Mouse (Mus musculus): ENCODE data around the gene Igf2bp1. TPM values are rescaled to one million over a fixed set of nuclear protein-coding genes. Genes with fewer than 3 reads are reported as not detected.

Gene Igf2bp1
- polyA plus RNA-seq, 1 experiment from 2014 or later = 39.3 TPM

DNA sequence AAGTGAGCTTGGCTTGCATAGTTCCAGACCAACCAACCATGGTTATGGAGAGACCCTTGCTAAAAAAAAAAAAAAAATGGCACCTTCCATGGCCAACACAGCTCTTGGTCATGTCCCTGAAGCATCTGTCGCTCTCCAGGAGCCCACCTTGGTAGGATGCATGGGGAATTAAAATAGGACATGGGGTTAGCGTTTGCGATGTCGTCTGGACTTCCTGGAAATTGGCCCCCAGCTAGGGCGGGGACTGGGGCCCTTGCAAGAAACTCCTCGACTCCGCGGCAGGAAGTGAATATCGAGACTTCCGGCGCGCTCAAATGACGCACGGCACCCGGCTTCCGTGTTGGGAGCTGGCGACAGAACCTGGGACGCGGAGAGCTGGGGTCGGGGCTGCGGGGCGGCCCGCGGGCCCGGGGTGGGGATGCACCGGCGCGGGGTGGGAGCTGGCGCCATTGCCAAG lies 28.9 kb upstream of the Igf2bp1 start, which contains the start of gene Snf8:
Gene Snf8 (plus strand): TSS at position 290 of the 457 bp plus-strand sequence.
- H3K27me3 ChIP-seq (replicated peaks) = no peaks in the 10 kb centered on the region; the same call in 1 of the 2 replicates
- peaks cover 22% of the 10 kb centered on the region for H3K4me1 ChIP-seq
- WGBS = 0% methylated on average over 29 of the region's 29 CpGs
- H3K9me3 ChIP-seq = peaks cover 3% of the 10 kb centered on the region; the same call in 1 of the 2 replicates
- peak within 1 kb of the TSS; percentile 91 for H3K9ac ChIP-seq
- H3K27ac ChIP-seq (replicated peaks) = peak within 1 kb of the TSS; percentile 61
- peak within 1 kb of the TSS; percentile 95 for H3K4me2 ChIP-seq
- peak; percentile 51 for ATAC-seq (ENCODE audit: extremely low read depth, insufficient number of reproducible peaks, low FRiP score, low TSS enrichment)
- H3K36me3 ChIP-seq = peaks cover 22% of the 10 kb centered on the region
- H3K4me3 ChIP-seq = peak within 1 kb of the TSS; percentile 83

DNA sequence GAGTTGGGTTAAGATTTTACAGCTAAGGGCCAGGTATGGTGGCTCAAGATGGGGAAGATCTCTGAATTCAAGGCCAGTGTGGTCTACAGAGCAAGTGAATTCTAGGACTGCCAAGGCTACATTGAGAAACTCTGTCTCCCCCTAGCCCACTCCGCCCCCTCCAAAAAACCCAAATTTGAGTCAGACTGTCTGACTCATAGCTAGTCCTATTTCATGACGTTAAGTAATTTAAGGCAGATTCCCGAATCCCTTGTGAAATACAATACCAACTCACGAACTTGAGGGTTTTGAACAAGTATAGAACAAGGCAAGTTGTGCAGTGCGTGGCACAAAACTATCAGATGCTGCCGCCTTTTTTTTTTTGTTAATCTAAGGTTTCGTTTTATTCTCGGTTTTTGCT lies 28.4 kb upstream of the Igf2bp1 start:
- H3K36me3 ChIP-seq = peaks cover 17% of the 10 kb centered on the region
- no peaks in the 10 kb centered on the region; the same call in 1 of the 2 replicates for H3K27me3 ChIP-seq (replicated peaks)
- peak overlapping the region; percentile 91 for H3K9ac ChIP-seq
- peak overlapping the region; percentile 95 for H3K4me2 ChIP-seq
- peaks cover 3% of the 10 kb centered on the region; the same call in 1 of the 2 replicates for H3K9me3 ChIP-seq
- WGBS = 40% methylated on average over 8 of the region's 8 CpGs
- H3K4me3 ChIP-seq = peak overlapping the region; percentile 83
- H3K4me1 ChIP-seq = peaks cover 22% of the 10 kb centered on the region
- H3K27ac ChIP-seq (replicated peaks) = peak overlapping the region; percentile 61
- ATAC-seq (ENCODE audit: extremely low read depth, insufficient number of reproducible peaks, low FRiP score, low TSS enrichment) = no peak

DNA sequence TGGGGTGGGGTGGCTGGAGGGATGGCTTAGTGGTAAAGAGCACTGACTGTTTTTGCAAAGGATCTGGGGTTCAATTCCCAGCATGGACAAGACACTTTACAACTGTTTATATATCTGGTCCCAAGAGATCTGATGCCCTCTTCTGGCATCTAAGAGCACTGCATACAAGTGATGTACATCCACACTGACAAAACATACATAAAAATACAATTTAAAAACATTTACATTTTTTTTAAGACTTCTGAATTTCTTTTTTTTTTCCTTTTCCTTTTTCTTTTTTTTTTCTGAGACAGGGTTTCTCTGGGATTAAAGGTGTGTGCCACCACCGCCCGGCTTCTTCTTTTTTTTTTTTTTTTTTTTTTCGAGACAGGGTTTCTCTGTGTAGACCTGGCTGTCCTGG lies 27.5 kb upstream of the Igf2bp1 start:
- WGBS = 66% methylated on average over 2 of the region's 3 CpGs
- no peak for ATAC-seq (ENCODE audit: extremely low read depth, insufficient number of reproducible peaks, low FRiP score, low TSS enrichment)
- no peak overlapping the region for H3K27ac ChIP-seq (replicated peaks)

DNA sequence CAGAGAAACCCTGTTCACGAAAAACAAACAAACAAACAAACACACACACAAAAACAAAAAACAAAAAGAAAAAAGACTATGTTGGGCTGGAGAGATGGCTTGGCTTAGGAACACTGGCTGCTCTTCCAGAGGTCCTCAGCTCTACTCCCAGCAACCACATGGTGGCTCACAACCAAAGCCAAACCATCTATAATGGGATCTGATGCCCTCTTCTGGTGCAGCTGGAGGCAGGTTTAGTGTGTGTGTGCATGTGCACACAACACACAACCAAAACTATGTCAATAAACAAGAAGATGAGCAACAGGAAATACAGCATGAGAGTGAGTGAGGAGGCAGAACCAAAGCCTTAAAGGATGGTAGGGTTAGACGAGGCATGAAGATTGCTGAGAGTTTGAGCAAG lies 26.0 kb upstream of the Igf2bp1 start:
- Histone ChIP-seq H3K9me3 (peaks cover 3% of the 10 kb centered on the region; the same call in 1 of the 2 replicates), H3K27ac (replicated peaks) (no peak overlapping the region), H3K36me3 (no peaks in the 10 kb centered on the region), H3K27me3 (replicated peaks) (no peaks in the 10 kb centered on the region; the same call in 1 of the 2 replicates), H3K4me3 (no peak overlapping the region), H3K9ac (no peak overlapping the region), H3K4me2 (no peak overlapping the region), H3K4me1 (peaks cover 21% of the 10 kb centered on the region)
- WGBS = 81% methylated on average over 2 of the region's 2 CpGs
- ATAC-seq (ENCODE audit: extremely low read depth, insufficient number of reproducible peaks, low FRiP score, low TSS enrichment) = no peak

More for the DNA sequence above, 27.5 kb upstream of the Igf2bp1 start:
- H3K9me3 ChIP-seq = peaks cover 3% of the 10 kb centered on the region; the same call in 1 of the 2 replicates
- no peak overlapping the region for H3K4me2 ChIP-seq
- peaks cover 22% of the 10 kb centered on the region for H3K4me1 ChIP-seq
- no peak overlapping the region for H3K9ac ChIP-seq
- H3K4me3 ChIP-seq = no peak overlapping the region
- H3K36me3 ChIP-seq = peaks cover 9% of the 10 kb centered on the region; the same call in 1 of the 2 replicates
- H3K27me3 ChIP-seq (replicated peaks) = no peaks in the 10 kb centered on the region; the same call in 1 of the 2 replicates

DNA sequence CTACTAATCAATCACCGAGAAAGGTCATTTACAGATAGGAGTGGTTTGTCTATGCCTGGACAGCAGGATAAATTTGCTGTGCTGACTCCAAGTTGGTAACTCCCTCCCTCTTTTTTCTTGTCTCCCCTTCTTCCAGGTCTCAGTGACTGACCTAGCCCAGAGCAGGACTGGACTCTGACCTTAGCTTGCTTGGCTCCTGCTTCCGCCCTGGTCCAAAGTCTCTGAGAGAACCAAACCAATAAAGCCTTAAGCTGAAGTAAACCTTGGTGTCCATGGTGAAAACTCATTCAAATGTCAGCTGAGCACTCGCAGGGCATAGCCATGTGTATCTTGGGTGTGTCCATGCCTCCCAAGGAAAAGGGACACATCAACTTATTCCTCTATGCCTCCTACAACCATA lies 24.8 kb upstream of the Igf2bp1 start:
- H3K4me2 ChIP-seq = no peak overlapping the region
- WGBS = 84% methylated on average over 3 of the region's 3 CpGs
- peaks cover 12% of the 10 kb centered on the region for H3K4me1 ChIP-seq
- ATAC-seq (ENCODE audit: extremely low read depth, insufficient number of reproducible peaks, low FRiP score, low TSS enrichment) = no peak
- no peak overlapping the region for H3K9ac ChIP-seq
- H3K27ac ChIP-seq (replicated peaks) = no peak overlapping the region
- no peaks in the 10 kb centered on the region; the same call in 1 of the 2 replicates for H3K27me3 ChIP-seq (replicated peaks)
- no peak overlapping the region for H3K4me3 ChIP-seq
- H3K36me3 ChIP-seq = no peaks in the 10 kb centered on the region
- peaks cover 3% of the 10 kb centered on the region; the same call in 1 of the 2 replicates for H3K9me3 ChIP-seq

DNA sequence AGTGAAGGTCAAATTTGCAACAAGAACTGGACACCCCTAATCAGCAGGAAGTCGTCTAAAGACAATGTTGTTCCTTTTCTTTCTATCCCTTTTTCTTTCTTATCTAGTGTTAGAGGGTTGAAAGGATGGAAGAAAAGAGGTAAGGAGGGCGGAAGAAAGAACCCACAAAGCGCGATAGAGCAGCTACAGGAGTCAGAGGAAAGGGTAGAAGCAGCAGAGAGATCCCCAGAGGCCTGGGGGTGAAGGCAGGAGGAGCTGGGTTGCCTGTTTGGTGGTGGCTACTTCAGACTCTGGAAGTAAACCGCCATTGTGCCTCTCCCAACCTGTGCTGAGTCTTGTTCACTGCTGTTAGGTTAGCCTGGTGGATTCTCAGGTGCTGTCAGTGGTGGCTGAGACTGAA lies 22.4 kb upstream of the Igf2bp1 start:
- Histone ChIP-seq H3K9ac (no peak overlapping the region), H3K27ac (replicated peaks) (no peak overlapping the region), H3K27me3 (replicated peaks) (no peaks in the 10 kb centered on the region; the same call in none of the 2 replicates), H3K4me2 (no peak overlapping the region), H3K9me3 (peaks cover 3% of the 10 kb centered on the region; the same call in 1 of the 2 replicates), H3K4me3 (no peak overlapping the region), H3K4me1 (no peaks in the 10 kb centered on the region), H3K36me3 (no peaks in the 10 kb centered on the region)
- WGBS = 36% methylated on average over 5 of the region's 5 CpGs
- no peak for ATAC-seq (ENCODE audit: extremely low read depth, insufficient number of reproducible peaks, low FRiP score, low TSS enrichment)

DNA sequence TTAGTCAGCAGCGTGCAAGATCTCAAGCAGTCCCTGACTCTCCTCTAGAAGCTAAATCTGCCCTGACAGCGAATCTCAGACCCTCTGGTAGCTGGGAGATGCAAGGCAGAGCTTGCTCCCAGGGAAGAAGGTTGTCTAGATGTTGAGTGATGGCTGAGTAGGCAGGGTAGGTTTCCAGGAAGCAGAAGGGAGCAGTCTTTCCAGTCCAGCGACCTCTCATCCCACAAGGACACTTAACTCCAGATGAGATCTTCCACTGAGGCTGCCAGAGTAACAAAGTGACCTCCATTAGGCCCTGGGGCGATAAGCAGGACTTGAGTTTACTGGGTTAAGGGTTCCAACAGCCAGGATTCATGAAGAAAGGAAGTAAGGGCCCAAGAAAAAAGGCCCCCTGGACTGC lies 14.9 kb upstream of the Igf2bp1 start:
- no peak for ATAC-seq (ENCODE audit: extremely low read depth, insufficient number of reproducible peaks, low FRiP score, low TSS enrichment)
- Histone ChIP-seq H3K4me1 (peaks cover 13% of the 10 kb centered on the region), H3K27me3 (replicated peaks) (no peaks in the 10 kb centered on the region; the same call in 1 of the 2 replicates), H3K4me2 (no peak overlapping the region), H3K9me3 (no peaks in the 10 kb centered on the region), H3K27ac (replicated peaks) (no peak overlapping the region), H3K4me3 (no peak overlapping the region), H3K9ac (no peak overlapping the region), H3K36me3 (no peaks in the 10 kb centered on the region)
- 38% methylated on average over 4 of the region's 4 CpGs for WGBS

DNA sequence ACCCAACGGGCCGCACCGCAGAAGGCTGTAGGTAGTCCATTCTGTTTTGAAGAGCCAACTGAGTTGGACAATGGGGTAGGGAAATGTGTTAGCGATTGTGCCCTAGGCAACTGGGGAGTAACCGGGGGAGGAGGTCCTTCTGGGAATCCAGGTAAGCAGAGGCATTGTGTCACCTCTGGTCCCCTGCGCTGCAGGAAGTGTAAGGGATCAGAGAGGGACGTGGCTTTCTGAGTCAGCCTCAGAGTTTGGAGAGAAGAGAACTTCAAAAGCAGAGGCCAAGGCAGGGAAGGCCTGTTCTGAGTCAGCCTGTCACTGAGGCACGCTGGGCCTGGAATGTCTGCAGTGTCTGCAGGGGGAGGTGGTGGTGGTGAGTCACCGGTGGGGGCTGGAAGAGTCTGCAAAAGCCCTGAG lies 12.2 kb upstream of the Igf2bp1 start:
- 15% methylated on average over 9 of the region's 9 CpGs for WGBS
- ATAC-seq (ENCODE audit: extremely low read depth, insufficient number of reproducible peaks, low FRiP score, low TSS enrichment) = no peak; the same call in 1 of the 2 replicates
- Histone ChIP-seq H3K9me3 (no peaks in the 10 kb centered on the region), H3K36me3 (no peaks in the 10 kb centered on the region), H3K4me1 (peaks cover 20% of the 10 kb centered on the region), H3K27me3 (replicated peaks) (no peaks in the 10 kb centered on the region), H3K9ac (peak overlapping the region; percentile 61), H3K4me2 (0 out of 2 replicates have a peak overlapping the region, but pooled peaks have one; percentile 7), H3K27ac (replicated peaks) (peak overlapping the region; percentile 76), H3K4me3 (no peak overlapping the region)

DNA sequence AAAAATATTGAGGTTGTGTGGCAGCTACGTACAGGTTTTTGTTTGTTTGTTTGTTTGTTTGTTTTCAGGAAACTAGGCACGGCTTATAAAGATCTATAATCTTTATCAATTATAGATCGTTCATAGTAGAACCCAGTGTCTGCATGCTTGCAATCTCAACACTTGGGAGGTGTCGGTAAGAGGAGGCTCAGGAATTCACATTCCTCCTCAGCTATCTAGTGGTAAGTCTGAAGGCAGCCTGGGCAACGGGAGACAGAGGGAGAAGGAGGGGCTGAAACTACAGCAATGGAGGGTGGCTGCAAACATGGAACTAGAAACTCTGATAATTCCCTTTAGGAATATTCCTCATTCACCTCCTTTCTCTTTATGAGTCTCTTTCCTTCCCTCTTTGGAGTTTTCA lies 9.7 kb upstream of the Igf2bp1 start:
- peak overlapping the region; percentile 9; the same call in 1 of the 2 replicates for H3K4me3 ChIP-seq
- H3K27ac ChIP-seq (replicated peaks) = no peak overlapping the region
- peaks cover 27% of the 10 kb centered on the region for H3K4me1 ChIP-seq
- peak overlapping the region; percentile 40 for H3K4me2 ChIP-seq
- H3K27me3 ChIP-seq (replicated peaks) = no peaks in the 10 kb centered on the region
- H3K9ac ChIP-seq = 0 out of 2 replicates have a peak overlapping the region, but pooled peaks have one; percentile 14
- H3K36me3 ChIP-seq = no peaks in the 10 kb centered on the region
- H3K9me3 ChIP-seq = no peaks in the 10 kb centered on the region
- 21% methylated on average over 5 of the region's 5 CpGs for WGBS
- no peak for ATAC-seq (ENCODE audit: extremely low read depth, insufficient number of reproducible peaks, low FRiP score, low TSS enrichment)

DNA sequence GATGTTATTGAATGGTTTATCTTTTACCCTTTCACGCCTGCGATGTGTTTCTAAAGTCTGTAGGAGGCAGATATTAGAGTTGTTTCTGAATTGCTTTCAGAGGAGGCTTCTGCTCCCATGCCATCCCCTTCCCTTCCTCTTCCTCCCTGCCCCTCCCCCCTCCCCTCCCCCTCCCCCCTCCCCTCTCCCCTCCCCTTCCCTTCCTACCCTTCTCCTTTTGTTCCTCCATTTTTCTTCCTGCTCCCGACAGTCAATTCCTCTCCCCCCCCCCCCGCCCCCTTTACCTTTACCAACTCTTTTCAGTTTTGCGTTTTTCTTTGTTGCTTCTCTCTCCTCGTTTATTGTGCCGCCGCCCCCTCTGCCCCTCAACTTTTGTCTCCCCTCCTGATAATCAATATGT lies 6.2 kb upstream of the Igf2bp1 start:
- Histone ChIP-seq H3K9me3 (no peaks in the 10 kb centered on the region), H3K9ac (peak overlapping the region; percentile 69; the same call in 1 of the 2 replicates), H3K27me3 (replicated peaks) (no peaks in the 10 kb centered on the region), H3K4me1 (peaks cover 27% of the 10 kb centered on the region), H3K27ac (replicated peaks) (no peak overlapping the region), H3K4me3 (peak overlapping the region; percentile 26; the same call in 1 of the 2 replicates), H3K36me3 (no peaks in the 10 kb centered on the region), H3K4me2 (peak overlapping the region; percentile 56)
- ATAC-seq (ENCODE audit: extremely low read depth, insufficient number of reproducible peaks, low FRiP score, low TSS enrichment) = no peak
- 8% methylated on average over 6 of the region's 8 CpGs for WGBS

DNA sequence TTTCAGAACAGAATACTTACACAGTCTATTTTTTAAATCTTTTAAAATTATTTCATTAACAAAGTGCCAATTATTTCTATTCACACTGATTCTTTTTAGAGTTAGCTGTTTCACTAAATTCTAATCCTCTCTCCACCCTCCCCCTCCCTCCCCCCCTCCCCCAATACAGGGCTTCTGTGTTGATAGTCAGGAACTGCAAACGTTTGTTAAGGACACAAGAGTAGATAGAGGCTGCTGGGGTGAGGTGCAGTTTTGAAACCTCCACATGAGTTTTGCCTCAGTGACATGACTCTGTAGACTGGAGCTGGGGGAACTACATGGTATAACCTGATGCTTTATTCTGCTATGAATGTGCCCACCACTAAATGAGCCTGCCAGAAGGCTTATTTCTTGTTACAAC lies 3.1 kb upstream of the Igf2bp1 start:
- Histone ChIP-seq H3K4me1 (peaks cover 16% of the 10 kb centered on the region), H3K36me3 (no peaks in the 10 kb centered on the region), H3K27me3 (replicated peaks) (no peaks in the 10 kb centered on the region), H3K4me3 (no peak overlapping the region), H3K27ac (replicated peaks) (no peak overlapping the region), H3K9me3 (no peaks in the 10 kb centered on the region), H3K4me2 (no peak overlapping the region), H3K9ac (no peak overlapping the region)
- 0% methylated on average over 1 of the region's 1 CpGs for WGBS
- ATAC-seq (ENCODE audit: extremely low read depth, insufficient number of reproducible peaks, low FRiP score, low TSS enrichment) = no peak

Measured in heart, embryonic 13.5 days (tissue).